Mouse (Mus musculus) cortical plate, adult 2 months (tissue): Measurements from ENCODE around the gene Hist2h3c2. TPM values are rescaled to one million over a fixed set of nuclear protein-coding genes. Genes with fewer than 3 reads are reported as not detected.

Source experiments
- H3K27ac ChIP-seq: fragments of 200-500 bp; 2 replicates; pipeline ENCODE4 v1.5.1; 2012; ENCODE audit warnings: low read length, control low read depth, inconsistent platforms; ENCODE audit not compliant: insufficient read depth
- H3K4me1 ChIP-seq: fragments of 200-500 bp; 2 replicates; pipeline ENCODE4 v1.6.1; 2011; ENCODE audit warnings: low read length; ENCODE audit not compliant: control insufficient read depth, insufficient read depth
- H3K4me3 ChIP-seq: fragments of 200-500 bp; 2 replicates; pipeline ENCODE4 v1.5.1; 2011; ENCODE audit warnings: mild to moderate bottlenecking, low read length, control low read depth; ENCODE audit not compliant: insufficient read depth
- CTCF ChIP-seq: fragments of 200-500 bp; IDR thresholded peaks from 2 replicates; pipeline ENCODE4 v1.5.1; 2011; ENCODE audit warnings: mild to moderate bottlenecking, control low read depth, low read length; ENCODE audit not compliant: insufficient read depth; ENCODE audit errors: extremely low read depth
- POLR2A ChIP-seq: fragments of 200-500 bp; IDR thresholded peaks from 2 replicates; pipeline ENCODE4 v1.6.1; 2011; ENCODE audit warnings: mild to moderate bottlenecking, low read length, control low read depth; ENCODE audit not compliant: insufficient read depth; ENCODE audit errors: extremely low read depth
- polyA plus RNA-seq: library from polyadenylated mRNA; depleted of rRNA; stranded (reverse); fragments of >200 nt; gene quantifications from 2 replicates; pipeline ENCODE4 v1.2.3, GENCODE M21; 2012

Gene Hist2h3c2
- polyA plus RNA-seq, 1 experiment: 9.2 TPM

GRCm38 (mm10) chr3:96234914-96235313, 4.0 kb downstream of the Hist2h3c2 start:
- no peak overlapping the region for H3K27ac ChIP-seq
- TF ChIP-seq CTCF: no peak
- no peak overlapping the region for H3K4me3 ChIP-seq
- peaks cover 2% of the 10 kb centered on the region; the same call in 1 of the 2 replicates for H3K4me1 ChIP-seq

- TF ChIP-seq POLR2A: no peak
- TF ChIP-seq CTCF: no peak
- H3K27ac ChIP-seq: no peak overlapping the region
Observed at GRCm38 (mm10) chr3:96231758-96232120, 7.2 kb downstream of the Hist2h3c2 start.

GRCm38 (mm10) chr3:96230910-96231757, 7.8 kb downstream of the Hist2h3c2 start:
- TF ChIP-seq CTCF (no peak), POLR2A (no peak)
- Histone ChIP-seq H3K27ac (no peak overlapping the region), H3K4me1 (no peaks in the 10 kb centered on the region), H3K4me3 (no peak overlapping the region)

More at GRCm38 (mm10) chr3:96231758-96232120, 7.2 kb downstream of the Hist2h3c2 start:
- Histone ChIP-seq H3K4me1 (no peaks in the 10 kb centered on the region), H3K4me3 (no peak overlapping the region)

GRCm38 (mm10) chr3:96230404-96230803, 8.5 kb downstream of the Hist2h3c2 start:
- TF ChIP-seq CTCF (no peak), POLR2A (no peak)
- H3K4me3 ChIP-seq: no peak overlapping the region
- H3K27ac ChIP-seq: no peak overlapping the region
- no peaks in the 10 kb centered on the region for H3K4me1 ChIP-seq

- Histone ChIP-seq H3K4me3 (no peak overlapping the region), H3K27ac (no peak overlapping the region), H3K4me1 (no peaks in the 10 kb centered on the region)
- TF ChIP-seq POLR2A (no peak), CTCF (no peak)
Observed at GRCm38 (mm10) chr3:96228828-96229227, 10.1 kb downstream of the Hist2h3c2 start.

- Histone ChIP-seq H3K27ac (no peak overlapping the region), H3K4me1 (peaks cover 2% of the 10 kb centered on the region; the same call in 1 of the 2 replicates), H3K4me3 (no peak overlapping the region)
- TF ChIP-seq CTCF (no peak), POLR2A (no peak)
Observed at GRCm38 (mm10) chr3:96226695-96227648, 12.0 kb downstream of the Hist2h3c2 start.

- no peak overlapping the region for H3K27ac ChIP-seq
- peaks cover 3% of the 10 kb centered on the region; the same call in 1 of the 2 replicates for H3K4me1 ChIP-seq
- TF ChIP-seq CTCF (no peak), POLR2A (no peak)
- H3K4me3 ChIP-seq: no peak overlapping the region
Observed at GRCm38 (mm10) chr3:96225421-96225820, 13.5 kb downstream of the Hist2h3c2 start.

- H3K4me1 ChIP-seq: peaks cover 3% of the 10 kb centered on the region; the same call in 1 of the 2 replicates
- no peak overlapping the region for H3K4me3 ChIP-seq
- no peak for TF ChIP-seq POLR2A
- no peak for TF ChIP-seq CTCF
- H3K27ac ChIP-seq: no peak overlapping the region
Observed at GRCm38 (mm10) chr3:96222774-96223173, 16.2 kb downstream of the Hist2h3c2 start.

GRCm38 (mm10) chr3:96221640-96222038, 17.3 kb downstream of the Hist2h3c2 start:
- H3K4me1 ChIP-seq: peaks cover 3% of the 10 kb centered on the region; the same call in 1 of the 2 replicates
- TF ChIP-seq CTCF (no peak), POLR2A (no peak)
- peak overlapping the region; percentile 85 for H3K27ac ChIP-seq
- H3K4me3 ChIP-seq: peak overlapping the region; percentile 69
